Mouse (Mus musculus) stomach, embryonic 15.5 days (tissue): ENCODE results near the gene Rgs7. TPM values are rescaled to one million over a fixed set of nuclear protein-coding genes. Genes with fewer than 3 reads are reported as not detected.
A peak's percentile ranks its signal among the peaks of the same experiment; 100 is the strongest.

Source experiments
- ATAC-seq: fragments of 200-750 bp; cut with Nextera tagmentation; 2 replicates; pipeline ENCODE4 v1.8.0; 2017; ENCODE audit warnings: low read depth, moderate number of reproducible peaks, moderate TSS enrichment; ENCODE audit not compliant: insufficient read depth, low FRiP score
- H3K27ac ChIP-seq: fragments of 300-500 bp; sonication (generic); 2 replicates; pipeline ENCODE4 v1.5.1; 2015; ENCODE audit warnings: mild to moderate bottlenecking, inconsistent platforms
- H3K27me3 ChIP-seq: fragments of 300-500 bp; sonication (generic); replicated peaks from 2 replicates; pipeline ENCODE4 v1.6.1; 2015; ENCODE audit warnings: inconsistent platforms
- H3K36me3 ChIP-seq: fragments of 300-500 bp; sonication (generic); 2 replicates; pipeline ENCODE4 v1.6.1; 2015; ENCODE audit warnings: inconsistent platforms
- H3K4me1 ChIP-seq: fragments of 300-500 bp; sonication (generic); 2 replicates; pipeline ENCODE4 v1.6.1; 2015; ENCODE audit warnings: inconsistent platforms
- H3K4me2 ChIP-seq: fragments of 300-500 bp; sonication (generic); 2 replicates; pipeline ENCODE4 v1.6.1; 2015; ENCODE audit warnings: mild to moderate bottlenecking, inconsistent platforms
- H3K4me3 ChIP-seq: fragments of 300-500 bp; sonication (generic); replicated peaks from 2 replicates; pipeline ENCODE4 v1.5.1; 2015; ENCODE audit warnings: inconsistent platforms
- H3K9ac ChIP-seq: fragments of 300-500 bp; sonication (generic); 2 replicates; pipeline ENCODE4 v1.6.1; 2015; ENCODE audit warnings: inconsistent platforms
- H3K9me3 ChIP-seq: fragments of 300-500 bp; sonication (generic); 2 replicates; pipeline ENCODE4 v1.6.1; 2016; ENCODE audit warnings: inconsistent platforms
- WGBS: fragments of 180-500 bp; shearing (Covaris S2); methylation state at CpG from one replicate; pipeline ENCODE4 v1.1.7; 2015; 5-methylcytosine and 5-hydroxymethylcytosine counted together
- polyA plus RNA-seq: library from polyadenylated mRNA; unstranded; fragments of >200 nt; fragmentation: Nextera tagmentation; extraction: Ambion mirVana; gene quantifications from 2 replicates; pipeline ENCODE4 v1.2.1, GENCODE M21; 2015

Gene Rgs7
- polyA plus RNA-seq, 1 experiment from 2014 or later, result 2.5 TPM

GRCm38 (mm10) chr1:175040038-175040437 is 452.3 kb downstream of the Rgs7 start:
- Histone ChIP-seq H3K4me2 (no peak overlapping the region), H3K27ac (no peak overlapping the region), H3K9me3 (no peaks in the 10 kb centered on the region), H3K27me3 (no peaks in the 10 kb centered on the region), H3K9ac (no peak overlapping the region), H3K36me3 (no peaks in the 10 kb centered on the region), H3K4me1 (no peaks in the 10 kb centered on the region), H3K4me3 (no peak overlapping the region)
- no peak for ATAC-seq
- 90% methylated on average over 4 of the region's 4 CpGs for WGBS

- no peaks in the 10 kb centered on the region for H3K9me3 ChIP-seq
- H3K4me2 ChIP-seq, result no peak overlapping the region
- no peaks in the 10 kb centered on the region for H3K4me1 ChIP-seq
- no peak overlapping the region for H3K27ac ChIP-seq
- H3K9ac ChIP-seq, result no peak overlapping the region
- H3K27me3 ChIP-seq, result no peaks in the 10 kb centered on the region
- H3K36me3 ChIP-seq, result no peaks in the 10 kb centered on the region
- no peak for ATAC-seq
- WGBS, result 58% methylated on average over 6 of the region's 6 CpGs
- no peak overlapping the region for H3K4me3 ChIP-seq
These were observed 452.7 kb downstream of the Rgs7 start for GRCm38 (mm10) chr1:175039567-175039966.

- Histone ChIP-seq H3K9ac (no peak overlapping the region), H3K4me1 (no peaks in the 10 kb centered on the region), H3K9me3 (no peaks in the 10 kb centered on the region), H3K36me3 (no peaks in the 10 kb centered on the region), H3K4me2 (no peak overlapping the region), H3K27me3 (no peaks in the 10 kb centered on the region), H3K27ac (no peak overlapping the region), H3K4me3 (no peak overlapping the region)
- 70% methylated on average over 5 of the region's 5 CpGs for WGBS
- peak; percentile 7; the same call in 1 of the 2 replicates for ATAC-seq
These were observed 456.8 kb downstream of the Rgs7 start for GRCm38 (mm10) chr1:175035461-175035860.

GRCm38 (mm10) chr1:175032015-175032414 is 460.3 kb downstream of the Rgs7 start:
- WGBS, result 54% methylated on average over 6 of the region's 6 CpGs
- H3K4me1 ChIP-seq, result no peaks in the 10 kb centered on the region

GRCm38 (mm10) chr1:175028716-175029204 is 463.5 kb downstream of the Rgs7 start:
- H3K4me2 ChIP-seq, result 0 out of 2 replicates have a peak overlapping the region, but pooled peaks have one; percentile 3
- H3K27ac ChIP-seq, result no peak overlapping the region
- 16% methylated on average over 9 of the region's 9 CpGs for WGBS

More at GRCm38 (mm10) chr1:175032015-175032414, 460.3 kb downstream of the Rgs7 start:
- no peak for ATAC-seq
- Histone ChIP-seq H3K9ac (no peak overlapping the region), H3K36me3 (no peaks in the 10 kb centered on the region), H3K27ac (no peak overlapping the region), H3K27me3 (no peaks in the 10 kb centered on the region), H3K9me3 (no peaks in the 10 kb centered on the region), H3K4me2 (no peak overlapping the region), H3K4me3 (no peak overlapping the region)

GRCm38 (mm10) chr1:175028267-175028666 is 464.0 kb downstream of the Rgs7 start:
- H3K27me3 ChIP-seq, result no peaks in the 10 kb centered on the region
- 13% methylated on average over 4 of the region's 4 CpGs for WGBS
- H3K27ac ChIP-seq, result no peak overlapping the region
- no peaks in the 10 kb centered on the region for H3K36me3 ChIP-seq
- ATAC-seq, result no peak
- no peaks in the 10 kb centered on the region for H3K9me3 ChIP-seq
- no peak overlapping the region for H3K4me3 ChIP-seq
- H3K9ac ChIP-seq, result no peak overlapping the region
- 0 out of 2 replicates have a peak overlapping the region, but pooled peaks have one; percentile 3 for H3K4me2 ChIP-seq
- H3K4me1 ChIP-seq, result no peaks in the 10 kb centered on the region

More at GRCm38 (mm10) chr1:175028716-175029204, 463.5 kb downstream of the Rgs7 start:
- H3K27me3 ChIP-seq, result no peaks in the 10 kb centered on the region
- no peaks in the 10 kb centered on the region for H3K9me3 ChIP-seq
- H3K4me1 ChIP-seq, result no peaks in the 10 kb centered on the region
- peak; percentile 22; the same call in 1 of the 2 replicates for ATAC-seq
- H3K9ac ChIP-seq, result no peak overlapping the region
- H3K36me3 ChIP-seq, result no peaks in the 10 kb centered on the region
- H3K4me3 ChIP-seq, result no peak overlapping the region

GRCm38 (mm10) chr1:175025781-175026309 is 466.5 kb downstream of the Rgs7 start:
- H3K4me1 ChIP-seq, result no peaks in the 10 kb centered on the region
- 38% methylated on average over 7 of the region's 7 CpGs for WGBS
- no peaks in the 10 kb centered on the region for H3K9me3 ChIP-seq
- no peak for ATAC-seq
- H3K9ac ChIP-seq, result no peak overlapping the region
- no peak overlapping the region for H3K4me3 ChIP-seq
- no peaks in the 10 kb centered on the region for H3K27me3 ChIP-seq
- no peaks in the 10 kb centered on the region for H3K36me3 ChIP-seq
- no peak overlapping the region for H3K4me2 ChIP-seq
- no peak overlapping the region; the same call in 1 of the 2 replicates for H3K27ac ChIP-seq

GRCm38 (mm10) chr1:175024136-175024535 is 468.2 kb downstream of the Rgs7 start:
- Histone ChIP-seq H3K27me3 (no peaks in the 10 kb centered on the region), H3K9me3 (no peaks in the 10 kb centered on the region), H3K9ac (no peak overlapping the region), H3K4me2 (no peak overlapping the region), H3K27ac (no peak overlapping the region), H3K4me1 (no peaks in the 10 kb centered on the region), H3K4me3 (no peak overlapping the region), H3K36me3 (no peaks in the 10 kb centered on the region)
- WGBS, result 77% methylated on average over 1 of the region's 1 CpGs
- ATAC-seq, result no peak

Other genes with a start within 250 kb of the Rgs7 start
- gene Kmo, start 127.9 kb upstream of the Rgs7 start, polyA plus RNA-seq, result 1.1 TPM in 2 replicates
- gene Fh1, start 133.1 kb upstream of the Rgs7 start, polyA plus RNA-seq, result 130 and 142 TPM in 2 replicates
- 8.3 and 8.5 TPM in 2 replicates for gene Opn3, start 200.3 kb upstream of the Rgs7 start, polyA plus RNA-seq
- gene Chml, start 200.4 kb upstream of the Rgs7 start, polyA plus RNA-seq, result 3.2 and 3.3 TPM in 2 replicates
- not detected in 2 replicates for gene Wdr64, start 206.1 kb upstream of the Rgs7 start, polyA plus RNA-seq